Mouse (Mus musculus) gonadal fat pad, adult 2 months (tissue): ENCODE measurements around the gene Dmp1. TPM values are rescaled to one million over a fixed set of nuclear protein-coding genes. Genes with fewer than 3 reads are reported as not detected.

Experiments
- DNase-seq: peaks from one replicate; pipeline ENCODE4 v3.0.0-alpha.2; 2012; ENCODE audit warnings: low read depth
- polyA plus RNA-seq: library from polyadenylated mRNA; depleted of rRNA; stranded (reverse); fragments of >200 nt; gene quantifications from 2 replicates; pipeline ENCODE4 v1.2.3, GENCODE M21; 2012; rRNA removed

The Dmp1 gene
- polyA plus RNA-seq, result 0.08 TPM in 1 of 2 replicates, not detected in the other

- no peak for DNase-seq
These were observed at the start of gene Dmp1 for GRCm38 (mm10) chr5:104202351-104202750. Gene Dmp1 (plus strand): TSS chr5:104202613.

- DNase-seq, result no peak
These were observed 44.7 kb upstream of the Dmp1 start for GRCm38 (mm10) chr5:104157701-104158100.

- no peak for DNase-seq
These were observed 43.9 kb upstream of the Dmp1 start for GRCm38 (mm10) chr5:104158332-104159052.

- peak; percentile 64 for DNase-seq
These were observed 41.8 kb upstream of the Dmp1 start for GRCm38 (mm10) chr5:104160581-104160980.

- DNase-seq, result no peak
These were observed 41.0 kb upstream of the Dmp1 start for GRCm38 (mm10) chr5:104161390-104161789.

- no peak for DNase-seq
These were observed 38.9 kb upstream of the Dmp1 start for GRCm38 (mm10) chr5:104163536-104163935.

- no peak for DNase-seq
These were observed 32.0 kb upstream of the Dmp1 start, which contains the start of gene Dspp for GRCm38 (mm10) chr5:104170412-104170811. Gene Dspp (plus strand): TSS chr5:104170712.

GRCm38 (mm10) chr5:104173094-104173493, 29.3 kb upstream of the Dmp1 start:
- no peak for DNase-seq

GRCm38 (mm10) chr5:104183743-104184142, 18.7 kb upstream of the Dmp1 start:
- DNase-seq, result no peak

GRCm38 (mm10) chr5:104187281-104187680, 15.1 kb upstream of the Dmp1 start:
- DNase-seq, result no peak

- DNase-seq, result no peak
These were observed 7.3 kb upstream of the Dmp1 start for GRCm38 (mm10) chr5:104195086-104195485.

GRCm38 (mm10) chr5:104201153-104201950, 1.1 kb upstream of the Dmp1 start:
- DNase-seq, result no peak

- DNase-seq, result no peak
These were observed 10.1 kb downstream of the Dmp1 start for GRCm38 (mm10) chr5:104212531-104212930.

- no peak for DNase-seq
These were observed 16.5 kb downstream of the Dmp1 start for GRCm38 (mm10) chr5:104218926-104219325.

- no peak for DNase-seq
These were observed 21.9 kb downstream of the Dmp1 start for GRCm38 (mm10) chr5:104224299-104224698.

- no peak for DNase-seq
These were observed 22.3 kb downstream of the Dmp1 start for GRCm38 (mm10) chr5:104224750-104225149.

- DNase-seq, result no peak
These were observed 26.1 kb downstream of the Dmp1 start for GRCm38 (mm10) chr5:104228497-104228896.

GRCm38 (mm10) chr5:104236741-104237140, 34.3 kb downstream of the Dmp1 start:
- no peak for DNase-seq

- DNase-seq, result no peak
These were observed 37.4 kb downstream of the Dmp1 start for GRCm38 (mm10) chr5:104239674-104240378.

GRCm38 (mm10) chr5:104244261-104244660, 41.8 kb downstream of the Dmp1 start:
- no peak for DNase-seq

- DNase-seq, result no peak
These were observed 49.4 kb downstream of the Dmp1 start for GRCm38 (mm10) chr5:104251811-104252210.

GRCm38 (mm10) chr5:104256585-104256984, 54.2 kb downstream of the Dmp1 start:
- no peak for DNase-seq
